Mouse (Mus musculus): ENCODE results near the gene Ppp6r3.
"Not testable (repeated sequence)": the region's sequence is repeated elsewhere in the genome, so short reads cannot be mapped to it uniquely, and the experiment has no call there.

GRCm38 (mm10) chr19:3533266-3533966 lies 42.1 kb downstream of the Ppp6r3 start:
- not testable (repeated sequence) for TF ChIP-seq CTCF (IDR thresholded peaks at IDR 0.05; ENCODE audit: borderline replicate concordance, control insufficient read depth, extremely low read depth, insufficient read depth, low read length, poor library complexity); POLR2A (IDR thresholded peaks at IDR 0.05; ENCODE audit: control insufficient read depth, extremely low read depth, insufficient read depth, low read length, poor library complexity)

All from thymus, adult 2 months (tissue).